Mouse (Mus musculus): ENCODE measurements at regions not wholly inside any gene's neighbourhood (a gene's known extent, or its start where the extent isn't known, plus 50 kb on each side); places are given as distances from the start of the nearest gene placed in this dataset.

- Histone ChIP-seq H3K4me1 (ENCODE audit: insufficient read depth) (no peaks in the 10 kb centered on the region), H3K4me2 (no peak overlapping the region), H3K9ac (no peak overlapping the region), H3K4me3 (ENCODE audit: low read depth, low read length) (no peak overlapping the region), H3K27ac (ENCODE audit: low read depth) (no peak overlapping the region), H3K9me3 (ENCODE audit: low read depth, low read length) (no peaks in the 10 kb centered on the region), H3K36me3 (ENCODE audit: insufficient read depth) (no peaks in the 10 kb centered on the region), H3K27me3 (ENCODE audit: insufficient read depth, low read length) (no peaks in the 10 kb centered on the region)
- 79% methylated on average over 1 of the region's 1 CpGs for WGBS
- no peak for DNase-seq
- ATAC-seq (ENCODE audit: insufficient read depth): no peak
- TF ChIP-seq CTCF (IDR thresholded peaks at IDR 0.05; ENCODE audit: low read depth): no peak
These were observed 165.4 kb downstream of the Atp6ap1l start for GRCm38 (mm10) chr13:90739797-90740196.

- Histone ChIP-seq H3K9ac (no peak overlapping the region), H3K4me3 (ENCODE audit: low read depth, low read length) (no peak overlapping the region), H3K27ac (ENCODE audit: low read depth) (0 out of 2 replicates have a peak overlapping the region, but pooled peaks have one; percentile 2), H3K36me3 (ENCODE audit: insufficient read depth) (no peaks in the 10 kb centered on the region), H3K4me1 (ENCODE audit: insufficient read depth) (no peaks in the 10 kb centered on the region), H3K9me3 (ENCODE audit: low read depth, low read length) (no peaks in the 10 kb centered on the region), H3K4me2 (no peak overlapping the region), H3K27me3 (ENCODE audit: insufficient read depth, low read length) (no peaks in the 10 kb centered on the region)
- 63% methylated on average over 3 of the region's 3 CpGs for WGBS
- DNase-seq (peak; percentile 75), ATAC-seq (ENCODE audit: insufficient read depth) (peak; percentile 54)
- no peak for TF ChIP-seq CTCF (IDR thresholded peaks at IDR 0.05; ENCODE audit: low read depth)
These were observed 166.6 kb downstream of the Atp6ap1l start for GRCm38 (mm10) chr13:90738513-90738912.

GRCm38 (mm10) chr13:90733265-90733664 lies 171.9 kb downstream of the Atp6ap1l start:
- no peaks in the 10 kb centered on the region for H3K9me3 ChIP-seq (ENCODE audit: low read depth, low read length)
- no peaks in the 10 kb centered on the region for H3K36me3 ChIP-seq (ENCODE audit: insufficient read depth)
- no peak for TF ChIP-seq CTCF (IDR thresholded peaks at IDR 0.05; ENCODE audit: low read depth)
- no peak overlapping the region for H3K9ac ChIP-seq
- no peak overlapping the region for H3K4me3 ChIP-seq (ENCODE audit: low read depth, low read length)
- H3K27ac ChIP-seq (ENCODE audit: low read depth): no peak overlapping the region
- 94% methylated on average over 3 of the region's 3 CpGs for WGBS
- no peak for ATAC-seq (ENCODE audit: insufficient read depth)
- no peak for DNase-seq
- no peaks in the 10 kb centered on the region for H3K4me1 ChIP-seq (ENCODE audit: insufficient read depth)
- H3K4me2 ChIP-seq: no peak overlapping the region
- no peaks in the 10 kb centered on the region for H3K27me3 ChIP-seq (ENCODE audit: insufficient read depth, low read length)

GRCm38 (mm10) chr13:90729078-90729477 lies 176.1 kb downstream of the Atp6ap1l start:
- Histone ChIP-seq H3K4me3 (ENCODE audit: low read depth, low read length) (no peak overlapping the region), H3K9me3 (ENCODE audit: low read depth, low read length) (no peaks in the 10 kb centered on the region), H3K4me2 (no peak overlapping the region), H3K9ac (no peak overlapping the region), H3K27me3 (ENCODE audit: insufficient read depth, low read length) (no peaks in the 10 kb centered on the region), H3K27ac (ENCODE audit: low read depth) (no peak overlapping the region), H3K4me1 (ENCODE audit: insufficient read depth) (peaks cover 14% of the 10 kb centered on the region), H3K36me3 (ENCODE audit: insufficient read depth) (no peaks in the 10 kb centered on the region)
- TF ChIP-seq CTCF (IDR thresholded peaks at IDR 0.05; ENCODE audit: low read depth): no peak
- ATAC-seq (ENCODE audit: insufficient read depth) (no peak), DNase-seq (peak; percentile 22)

DNA sequence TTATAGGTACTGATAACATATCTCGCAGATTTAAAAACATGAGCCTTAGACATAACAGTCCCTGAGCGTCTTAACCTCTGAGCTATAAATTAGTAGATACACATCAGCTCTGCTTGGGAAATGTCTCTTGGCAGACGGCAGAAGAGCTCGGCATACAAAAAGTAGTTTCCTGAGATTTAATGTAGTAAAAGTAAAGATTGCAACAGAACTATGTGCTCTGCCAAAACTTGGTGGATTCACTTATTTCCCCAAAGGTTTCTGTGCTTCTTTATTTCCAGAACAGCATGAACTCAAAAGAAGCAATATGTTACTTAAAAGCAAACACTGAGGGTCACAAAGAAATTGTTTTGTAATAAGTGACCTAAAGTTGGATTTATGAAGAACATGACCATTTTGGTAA lies 177.3 kb downstream of the Atp6ap1l start:
- Histone ChIP-seq H3K4me1 (ENCODE audit: insufficient read depth) (peaks cover 20% of the 10 kb centered on the region), H3K27me3 (ENCODE audit: insufficient read depth, low read length) (no peaks in the 10 kb centered on the region), H3K36me3 (ENCODE audit: insufficient read depth) (no peaks in the 10 kb centered on the region), H3K9me3 (ENCODE audit: low read depth, low read length) (no peaks in the 10 kb centered on the region), H3K27ac (ENCODE audit: low read depth) (no peak overlapping the region), H3K4me3 (ENCODE audit: low read depth, low read length) (no peak overlapping the region), H3K9ac (no peak overlapping the region), H3K4me2 (no peak overlapping the region)
- DNase-seq: peak; percentile 42
- 35% methylated on average over 4 of the region's 4 CpGs for WGBS
- ATAC-seq (ENCODE audit: insufficient read depth): no peak
- no peak for TF ChIP-seq CTCF (IDR thresholded peaks at IDR 0.05; ENCODE audit: low read depth)

DNA sequence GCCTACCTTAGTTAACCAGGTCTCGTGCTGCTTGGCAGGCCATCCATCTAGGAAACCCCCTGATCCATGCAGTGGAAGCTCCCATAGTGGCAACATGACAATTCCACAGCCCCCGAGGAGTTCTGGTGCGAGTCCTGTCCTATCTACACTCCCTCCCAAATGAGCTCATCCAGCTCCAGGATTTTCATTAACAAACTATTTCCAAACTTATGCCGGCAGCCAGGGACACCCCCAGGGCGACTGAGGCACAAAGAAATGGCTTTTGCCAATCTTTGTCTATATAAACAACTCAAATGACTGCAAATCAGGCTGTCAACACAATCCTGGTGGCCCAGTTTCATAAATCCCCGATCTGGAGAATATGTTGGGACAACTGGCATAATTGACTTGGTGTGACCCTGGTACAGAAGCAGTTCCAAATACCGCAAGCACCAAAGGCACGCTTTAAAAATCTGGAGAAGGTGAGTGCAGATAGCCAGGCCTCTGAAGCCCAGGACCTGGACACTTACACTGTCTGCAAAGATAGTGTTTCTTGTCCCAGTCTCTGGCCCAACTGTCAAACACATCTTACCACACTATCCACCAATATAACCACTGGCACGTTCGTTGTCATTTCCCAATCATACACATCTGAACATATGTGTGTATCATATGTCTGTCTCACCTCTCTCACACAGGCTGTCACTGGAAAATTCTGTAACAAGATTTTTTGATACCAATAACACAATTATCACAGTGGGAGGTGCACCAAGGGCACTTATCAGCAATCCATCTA lies 179.9 kb downstream of the Atp6ap1l start:
- Histone ChIP-seq H3K27me3 (ENCODE audit: insufficient read depth, low read length) (no peaks in the 10 kb centered on the region), H3K4me1 (ENCODE audit: insufficient read depth) (peaks cover 21% of the 10 kb centered on the region), H3K9me3 (ENCODE audit: low read depth, low read length) (no peaks in the 10 kb centered on the region), H3K36me3 (ENCODE audit: insufficient read depth) (no peaks in the 10 kb centered on the region), H3K9ac (no peak overlapping the region), H3K4me3 (ENCODE audit: low read depth, low read length) (no peak overlapping the region), H3K4me2 (peak overlapping the region; percentile 18; the same call in 1 of the 2 replicates), H3K27ac (ENCODE audit: low read depth) (no peak overlapping the region; the same call in 1 of the 2 replicates)
- DNase-seq: peak; percentile 75
- no peak for TF ChIP-seq CTCF (IDR thresholded peaks at IDR 0.05; ENCODE audit: low read depth)
- 43% methylated on average over 10 of the region's 10 CpGs for WGBS
- peak; percentile 70 for ATAC-seq (ENCODE audit: insufficient read depth)

- H3K4me1 ChIP-seq (ENCODE audit: insufficient read depth): peaks cover 21% of the 10 kb centered on the region
- no peak overlapping the region for H3K4me3 ChIP-seq (ENCODE audit: low read depth, low read length)
- no peaks in the 10 kb centered on the region for H3K9me3 ChIP-seq (ENCODE audit: low read depth, low read length)
- no peak overlapping the region for H3K9ac ChIP-seq
- H3K36me3 ChIP-seq (ENCODE audit: insufficient read depth): no peaks in the 10 kb centered on the region
- no peak for DNase-seq
- ATAC-seq (ENCODE audit: insufficient read depth): no peak
- H3K4me2 ChIP-seq: peak overlapping the region; percentile 18; the same call in 1 of the 2 replicates
- WGBS: 77% methylated on average over 3 of the region's 3 CpGs
- no peak overlapping the region for H3K27ac ChIP-seq (ENCODE audit: low read depth)
- TF ChIP-seq CTCF (IDR thresholded peaks at IDR 0.05; ENCODE audit: low read depth): no peak
- H3K27me3 ChIP-seq (ENCODE audit: insufficient read depth, low read length): no peaks in the 10 kb centered on the region
These were observed 180.6 kb downstream of the Atp6ap1l start for GRCm38 (mm10) chr13:90724598-90724997.
